Mouse (Mus musculus) liver, embryonic 13.5 days (tissue): ENCODE measurements around the gene Limk2. TPM values are rescaled to one million over a fixed set of nuclear protein-coding genes. Genes with fewer than 3 reads are reported as not detected.

Experiments used
- ATAC-seq: fragments of 200-750 bp; cut with Nextera tagmentation; 2 replicates; pipeline ENCODE4 v1.8.0; 2017; ENCODE audit warnings: low read depth, mild to moderate bottlenecking, moderate number of reproducible peaks, moderate library complexity
- DNase-seq: peaks from one replicate; pipeline ENCODE4 v3.0.0; 2022
- H3K27ac ChIP-seq: fragments of 300-500 bp; sonication (generic); 2 replicates; pipeline ENCODE4 v1.5.1; 2015; ENCODE audit warnings: moderate library complexity, mild to moderate bottlenecking, inconsistent platforms
- H3K27me3 ChIP-seq: fragments of 300-500 bp; sonication (generic); 2 replicates; pipeline ENCODE4 v1.6.1; 2015; ENCODE audit warnings: mild to moderate bottlenecking, inconsistent platforms
- H3K36me3 ChIP-seq: fragments of 300-500 bp; sonication (generic); 2 replicates; pipeline ENCODE4 v1.6.1; 2015; ENCODE audit warnings: mild to moderate bottlenecking, inconsistent platforms
- H3K4me1 ChIP-seq: fragments of 300-500 bp; sonication (generic); replicated peaks from 2 replicates; pipeline ENCODE4 v1.6.1; 2015; ENCODE audit warnings: inconsistent platforms
- H3K4me2 ChIP-seq: fragments of 300-500 bp; sonication (generic); 2 replicates; pipeline ENCODE4 v1.6.1; 2015; ENCODE audit warnings: inconsistent platforms, mild to moderate bottlenecking, moderate library complexity
- H3K4me3 ChIP-seq: fragments of 300-500 bp; sonication (generic); replicated peaks from 2 replicates; pipeline ENCODE4 v1.5.1; 2015; ENCODE audit warnings: mild to moderate bottlenecking, inconsistent platforms
- H3K9ac ChIP-seq: fragments of 300-500 bp; sonication (generic); 2 replicates; pipeline ENCODE4 v1.6.1; 2015; ENCODE audit warnings: mild to moderate bottlenecking, inconsistent platforms
- H3K9me3 ChIP-seq: fragments of 300-500 bp; sonication (generic); replicated peaks from 2 replicates; pipeline ENCODE4 v1.6.1; 2016; ENCODE audit warnings: inconsistent platforms
- WGBS: fragments of 180-500 bp; shearing (Covaris S2); methylation state at CpG from one replicate; pipeline ENCODE4 v1.1.7; 2015; ENCODE audit not compliant: insufficient replicate concordance; 5-methylcytosine and 5-hydroxymethylcytosine counted together
- polyA plus RNA-seq: library from polyadenylated mRNA; unstranded; fragments of >200 nt; fragmentation: Nextera tagmentation; extraction: Ambion mirVana; gene quantifications from 2 replicates; pipeline ENCODE4 v1.2.1, GENCODE M21; 2015

The Limk2 gene
- polyA plus RNA-seq, 1 experiment from 2014 or later, result 8.7 TPM

DNA sequence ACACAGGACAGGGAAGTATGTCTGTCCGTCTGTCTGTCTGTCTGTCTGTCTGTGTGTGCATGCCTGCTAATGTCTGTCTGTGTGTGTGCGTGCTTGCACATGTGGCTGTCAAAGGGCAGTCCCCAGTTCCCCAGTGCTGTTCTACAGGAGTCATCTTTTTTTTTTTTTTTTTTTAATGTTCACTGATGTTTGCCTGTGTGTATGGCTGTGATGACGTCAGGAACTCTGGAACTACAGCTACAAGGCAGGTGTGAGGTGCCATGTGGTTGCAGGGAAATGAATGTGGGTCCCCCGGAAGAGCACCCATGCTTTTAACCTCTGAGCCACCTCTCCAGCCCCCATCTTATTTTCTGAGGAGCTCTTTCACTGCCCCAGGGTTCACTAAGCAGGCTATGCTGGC is 99.1 kb downstream of the Limk2 start:
- no peaks in the 10 kb centered on the region for H3K9me3 ChIP-seq
- DNase-seq, result no peak
- ATAC-seq, result no peak
- no peaks in the 10 kb centered on the region for H3K27me3 ChIP-seq
- no peak overlapping the region for H3K4me2 ChIP-seq
- WGBS, result 77% methylated on average over 4 of the region's 4 CpGs
- H3K9ac ChIP-seq, result no peak overlapping the region
- H3K4me1 ChIP-seq, result peaks cover 44% of the 10 kb centered on the region
- peaks cover 72% of the 10 kb centered on the region for H3K36me3 ChIP-seq
- H3K27ac ChIP-seq, result no peak overlapping the region
- no peak overlapping the region for H3K4me3 ChIP-seq

DNA sequence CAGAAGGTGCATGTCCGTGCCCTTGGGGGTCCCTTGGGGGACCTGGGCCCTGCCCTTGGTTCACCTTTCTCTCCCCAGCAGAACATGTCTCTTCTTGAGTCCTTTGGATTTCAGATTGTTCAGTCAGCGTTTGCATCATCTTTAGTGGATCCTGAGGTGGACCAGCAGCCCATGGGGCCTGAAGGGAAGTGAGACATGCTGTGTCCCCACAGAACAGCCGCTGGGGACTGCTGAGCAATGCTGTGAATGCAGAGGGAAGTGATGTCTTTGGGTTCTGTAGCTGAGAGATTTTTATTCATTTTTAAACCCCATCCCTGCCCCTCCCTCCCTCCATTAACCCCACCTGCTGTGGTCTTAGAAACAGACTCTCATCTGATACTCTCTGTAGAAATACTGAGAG is 101.1 kb downstream of the Limk2 start:
- WGBS, result 67% methylated on average over 3 of the region's 3 CpGs
- peaks cover 92% of the 10 kb centered on the region for H3K36me3 ChIP-seq
- peaks cover 30% of the 10 kb centered on the region for H3K4me1 ChIP-seq
- H3K4me2 ChIP-seq, result no peak overlapping the region
- no peak overlapping the region for H3K9ac ChIP-seq
- ATAC-seq, result no peak
- H3K9me3 ChIP-seq, result no peaks in the 10 kb centered on the region
- H3K27me3 ChIP-seq, result no peaks in the 10 kb centered on the region
- DNase-seq, result no peak
- no peak overlapping the region for H3K4me3 ChIP-seq
- no peak overlapping the region for H3K27ac ChIP-seq

DNA sequence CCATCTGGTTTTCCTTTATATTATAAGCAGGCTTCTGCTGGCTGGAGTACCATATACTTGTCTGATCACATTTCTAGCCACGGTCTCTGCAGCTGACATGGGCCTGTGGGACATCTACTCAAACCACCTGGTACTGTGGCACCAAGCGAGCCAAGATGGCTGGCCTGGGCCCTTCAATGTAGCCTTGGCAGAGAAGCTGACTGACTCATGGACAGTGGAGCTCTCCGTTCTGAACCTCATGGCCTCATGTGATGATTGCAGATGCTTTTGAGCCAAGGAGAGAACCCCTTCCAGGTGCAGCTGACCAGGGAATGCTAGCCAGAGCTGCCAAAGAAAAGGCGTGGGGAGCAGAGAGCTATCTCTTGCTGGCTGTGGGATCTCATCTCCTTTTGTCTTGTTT is 103.2 kb downstream of the Limk2 start:
- Histone ChIP-seq H3K9me3 (no peaks in the 10 kb centered on the region), H3K4me2 (no peak overlapping the region), H3K4me3 (no peak overlapping the region), H3K9ac (no peak overlapping the region), H3K27ac (no peak overlapping the region), H3K27me3 (no peaks in the 10 kb centered on the region), H3K36me3 (peaks cover 99% of the 10 kb centered on the region), H3K4me1 (peaks cover 9% of the 10 kb centered on the region)
- DNase-seq (no peak), ATAC-seq (no peak)
- 78% methylated on average over 4 of the region's 4 CpGs for WGBS

DNA sequence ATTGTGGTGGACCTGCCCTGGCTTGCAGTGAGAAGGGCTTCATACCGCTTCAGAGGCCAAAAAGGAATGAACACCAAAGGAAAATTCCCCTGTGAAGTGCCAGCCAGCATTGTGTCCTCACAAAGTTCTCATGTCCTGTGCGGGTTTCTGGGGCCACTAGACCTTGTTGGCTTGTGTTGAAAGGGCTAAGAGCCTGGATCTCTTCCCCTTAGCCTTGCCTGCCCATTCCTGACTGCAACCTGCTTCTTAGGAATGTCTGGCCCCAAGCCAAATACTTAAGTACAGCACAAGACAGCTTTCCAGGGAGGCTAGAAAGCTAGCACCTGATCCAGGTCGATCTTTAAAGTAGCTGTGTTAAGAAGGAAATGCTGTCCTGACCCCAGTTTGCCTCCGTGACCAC is 106.2 kb downstream of the Limk2 start:
- no peaks in the 10 kb centered on the region for H3K9me3 ChIP-seq
- WGBS, result 85% methylated on average over 4 of the region's 4 CpGs
- no peak overlapping the region for H3K4me2 ChIP-seq
- H3K4me3 ChIP-seq, result no peak overlapping the region
- no peaks in the 10 kb centered on the region for H3K4me1 ChIP-seq
- peaks cover 99% of the 10 kb centered on the region for H3K36me3 ChIP-seq
- H3K27ac ChIP-seq, result no peak overlapping the region
- DNase-seq, result no peak
- H3K9ac ChIP-seq, result no peak overlapping the region
- H3K27me3 ChIP-seq, result no peaks in the 10 kb centered on the region
- ATAC-seq, result no peak

DNA sequence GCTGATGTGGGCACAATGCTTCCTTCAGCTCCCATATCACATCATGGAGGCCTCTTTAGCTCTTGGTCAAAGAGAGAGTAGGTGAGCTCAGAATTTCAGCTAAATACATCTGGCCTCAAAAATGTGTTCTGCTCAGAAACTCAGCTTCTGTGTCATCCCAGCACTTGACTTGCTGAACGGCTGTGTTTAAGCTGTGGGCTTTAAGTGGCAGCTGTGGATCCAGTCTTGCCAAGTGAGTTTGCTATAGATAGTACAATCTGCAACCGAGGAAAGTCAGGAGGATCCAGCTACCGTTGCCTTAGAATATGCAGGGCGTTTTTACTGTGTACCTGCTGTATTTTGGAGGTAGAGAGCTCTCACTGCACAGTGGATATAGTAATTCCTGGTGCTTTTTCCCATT is 106.6 kb downstream of the Limk2 start:
- no peak for ATAC-seq
- WGBS, result 76% methylated on average over 4 of the region's 4 CpGs

DNA sequence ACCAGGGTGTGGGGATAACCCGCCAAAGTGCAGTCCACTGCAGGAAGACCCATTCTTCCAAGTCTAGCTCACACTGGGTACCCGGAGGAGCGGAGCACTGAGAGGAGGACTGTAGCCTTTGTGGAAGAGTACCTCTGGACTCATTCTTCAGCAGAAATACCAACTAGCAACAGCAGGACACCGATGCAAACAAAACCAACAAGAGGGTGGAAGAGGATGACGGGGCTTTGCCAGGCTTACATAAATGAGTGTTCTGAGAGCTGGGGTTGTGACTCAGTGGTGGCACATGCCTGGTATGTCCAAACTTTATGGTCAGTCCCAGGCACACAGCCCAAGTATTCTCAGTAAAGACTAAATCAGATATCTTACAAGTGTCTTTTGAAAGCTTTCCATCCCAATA is 107.9 kb downstream of the Limk2 start:
- no peak for ATAC-seq
- Histone ChIP-seq H3K4me3 (no peak overlapping the region), H3K4me1 (peaks cover 16% of the 10 kb centered on the region), H3K4me2 (no peak overlapping the region), H3K27me3 (no peaks in the 10 kb centered on the region), H3K9ac (no peak overlapping the region), H3K9me3 (no peaks in the 10 kb centered on the region), H3K36me3 (peaks cover 99% of the 10 kb centered on the region), H3K27ac (no peak overlapping the region)
- DNase-seq, result no peak
- 84% methylated on average over 5 of the region's 5 CpGs for WGBS

More for the DNA sequence above, 106.6 kb downstream of the Limk2 start:
- Histone ChIP-seq H3K4me2 (no peak overlapping the region), H3K4me1 (0 out of 2 replicates have a peak, but pooled peaks cover 3% of the 10 kb centered on the region), H3K36me3 (peaks cover 99% of the 10 kb centered on the region), H3K9me3 (no peaks in the 10 kb centered on the region), H3K4me3 (no peak overlapping the region), H3K9ac (no peak overlapping the region), H3K27ac (no peak overlapping the region), H3K27me3 (no peaks in the 10 kb centered on the region)
- DNase-seq, result no peak

DNA sequence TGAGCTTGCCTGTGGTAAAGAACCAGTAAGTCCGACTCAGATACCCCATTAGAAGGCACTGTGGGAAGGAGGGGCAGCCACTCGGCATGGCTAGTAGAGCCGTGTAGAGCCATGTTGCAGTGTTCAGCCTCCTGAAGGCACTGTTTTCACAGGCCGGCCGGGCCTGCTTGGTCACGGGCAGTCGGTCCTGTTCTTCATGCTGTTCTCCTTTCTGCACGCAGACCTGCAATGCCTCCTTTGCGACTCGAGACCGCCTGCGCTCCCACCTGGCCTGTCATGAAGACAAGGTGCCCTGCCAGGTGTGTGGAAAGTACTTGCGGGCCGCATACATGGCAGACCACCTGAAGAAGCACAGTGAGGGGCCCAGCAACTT is 110.2 kb downstream of the Limk2 start:
- Histone ChIP-seq H3K9ac (no peak overlapping the region), H3K4me3 (no peak overlapping the region), H3K9me3 (no peaks in the 10 kb centered on the region), H3K27ac (no peak overlapping the region), H3K4me1 (peaks cover 38% of the 10 kb centered on the region), H3K4me2 (no peak overlapping the region), H3K36me3 (peaks cover 99% of the 10 kb centered on the region), H3K27me3 (no peaks in the 10 kb centered on the region)
- WGBS, result 85% methylated on average over 14 of the region's 14 CpGs
- no peak for DNase-seq
- no peak for ATAC-seq

DNA sequence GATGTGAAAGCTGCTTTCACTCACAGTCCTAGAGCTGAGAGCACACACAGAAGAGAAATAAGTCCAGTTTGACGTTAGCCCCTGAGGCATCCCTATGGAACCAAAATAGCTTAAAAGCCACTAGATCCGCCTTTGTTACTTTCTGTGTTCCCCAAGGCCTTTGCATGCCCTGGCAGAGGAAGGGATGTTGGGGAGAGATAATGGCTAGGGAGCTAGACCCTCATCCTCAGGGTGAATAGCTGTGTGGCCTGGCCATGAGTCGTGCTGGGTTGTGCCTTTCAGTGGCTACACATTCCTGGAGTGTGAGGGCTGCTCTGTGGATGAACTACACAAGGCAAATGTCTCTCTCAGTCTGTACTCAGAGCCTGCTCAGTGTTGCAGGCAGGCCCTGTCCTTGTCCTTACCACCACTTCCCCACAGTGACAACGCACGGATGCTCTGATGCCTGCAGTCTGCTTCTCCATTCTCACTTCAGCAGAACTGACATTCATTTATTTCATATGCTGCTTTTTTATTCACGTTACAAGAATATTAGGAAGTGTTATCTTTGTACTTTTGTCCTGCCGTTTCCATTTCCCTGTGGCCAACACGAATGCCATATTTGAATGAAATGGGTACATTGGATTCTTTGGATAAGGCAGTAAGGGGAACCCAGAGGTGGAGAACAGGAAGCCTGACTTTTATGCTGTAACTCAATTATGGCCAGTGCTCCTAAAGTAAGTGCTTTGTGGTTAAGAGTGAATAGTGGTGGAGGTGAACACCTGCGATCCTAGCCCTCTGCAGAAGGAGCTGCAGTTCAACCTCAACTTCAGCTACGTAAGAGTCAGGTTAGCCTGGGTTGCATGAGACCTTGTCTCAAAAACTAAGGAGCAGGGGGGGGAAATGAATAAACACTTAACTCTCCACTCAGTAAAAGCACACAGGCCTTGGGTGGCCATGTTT is 110.8 kb downstream of the Limk2 start:
- Histone ChIP-seq H3K4me1 (peaks cover 44% of the 10 kb centered on the region), H3K27ac (peak overlapping the region; percentile 4; the same call in 1 of the 2 replicates), H3K9ac (no peak overlapping the region), H3K9me3 (no peaks in the 10 kb centered on the region), H3K4me3 (no peak overlapping the region), H3K4me2 (no peak overlapping the region), H3K36me3 (peaks cover 99% of the 10 kb centered on the region), H3K27me3 (no peaks in the 10 kb centered on the region)
- WGBS, result 65% methylated on average over 10 of the region's 10 CpGs
- no peak for DNase-seq
- 0 out of 2 replicates have a peak, but pooled peaks have one; percentile 29 for ATAC-seq

DNA sequence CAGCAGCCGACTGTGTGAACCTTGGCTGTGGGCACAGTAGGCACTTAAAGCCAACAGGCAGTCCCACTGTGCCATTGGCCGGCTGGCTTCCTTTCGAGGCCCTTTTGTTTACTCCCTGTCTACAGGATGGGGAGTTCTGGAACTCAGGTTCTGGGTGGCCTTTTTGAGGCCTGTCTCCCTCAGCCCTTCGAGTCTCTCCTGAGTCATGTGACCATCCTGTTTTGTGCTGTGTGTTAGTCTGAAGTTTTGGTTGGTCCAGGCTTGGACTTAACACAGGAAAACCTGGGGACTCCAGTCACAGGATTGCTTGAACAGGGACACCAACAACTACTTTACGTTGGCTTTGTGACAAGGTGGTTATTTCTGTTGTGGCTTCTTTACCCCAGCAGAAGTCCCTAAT is 112.9 kb downstream of the Limk2 start:
- WGBS, result 60% methylated on average over 5 of the region's 5 CpGs
- Histone ChIP-seq H3K36me3 (peaks cover 80% of the 10 kb centered on the region), H3K4me1 (peaks cover 65% of the 10 kb centered on the region)

DNA sequence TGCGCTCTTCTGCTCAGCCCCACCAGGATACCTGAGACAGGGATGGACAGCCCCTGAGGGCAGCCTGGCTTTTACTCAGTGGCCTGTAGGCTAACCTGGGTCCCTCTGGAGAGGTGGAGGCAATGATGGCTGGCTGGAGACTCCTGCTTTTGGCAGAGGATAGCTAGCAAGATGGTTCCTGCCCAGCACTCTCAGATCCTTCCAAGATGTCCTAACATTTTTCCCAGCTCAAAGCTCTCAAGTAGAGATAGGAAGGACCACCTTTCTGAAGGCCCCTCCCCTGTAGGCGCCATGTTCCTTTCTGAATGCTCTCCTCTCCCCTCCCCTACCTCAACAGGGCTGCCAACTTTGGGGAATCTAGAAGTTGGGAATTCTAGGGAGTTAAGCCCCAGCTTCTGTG is 114.3 kb downstream of the Limk2 start:
- H3K9ac ChIP-seq, result 0 out of 2 replicates have a peak overlapping the region, but pooled peaks have one; percentile 10
- H3K27ac ChIP-seq, result no peak overlapping the region
- 0 out of 2 replicates have a peak overlapping the region, but pooled peaks have one; percentile 4 for H3K4me2 ChIP-seq
- peaks cover 74% of the 10 kb centered on the region for H3K4me1 ChIP-seq
- peaks cover 66% of the 10 kb centered on the region for H3K36me3 ChIP-seq
- H3K4me3 ChIP-seq, result no peak overlapping the region
- ATAC-seq, result no peak
- no peak for DNase-seq
- no peaks in the 10 kb centered on the region for H3K27me3 ChIP-seq
- WGBS, result 83% methylated on average over 2 of the region's 2 CpGs
- no peaks in the 10 kb centered on the region for H3K9me3 ChIP-seq

More for the DNA sequence above, 112.9 kb downstream of the Limk2 start:
- DNase-seq, result no peak
- Histone ChIP-seq H3K27ac (no peak overlapping the region), H3K9me3 (no peaks in the 10 kb centered on the region), H3K4me2 (no peak overlapping the region), H3K9ac (no peak overlapping the region), H3K27me3 (no peaks in the 10 kb centered on the region), H3K4me3 (no peak overlapping the region)
- no peak for ATAC-seq
